Comparison of ENCODE assay signal across 9 mouse cellular contexts in the genomic region with DNA sequence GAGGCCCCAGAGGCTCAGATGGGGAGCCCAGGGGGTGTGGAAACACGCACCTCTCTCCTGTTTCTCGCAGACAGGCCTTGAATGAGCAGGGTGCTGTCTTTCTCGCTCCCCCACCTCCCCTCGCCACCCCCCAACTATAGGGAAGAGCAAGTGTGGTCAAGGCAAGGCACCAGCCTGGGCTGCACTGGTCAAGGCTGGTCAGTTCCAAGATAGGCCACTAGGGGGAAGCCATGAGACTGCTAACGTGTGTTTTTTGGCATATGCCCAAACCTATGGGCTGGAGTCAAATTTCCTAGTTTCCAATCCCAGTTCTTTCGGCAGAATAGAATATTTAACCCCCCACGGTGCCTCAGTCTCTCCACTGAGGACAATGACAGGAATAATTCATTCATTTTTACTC. TPM values are rescaled to one million over a fixed set of nuclear protein-coding genes. Genes with fewer than 3 reads are reported as not detected.
DNase-seq lines count a peak whose midpoint lies in the region; ATAC-seq and TF ChIP-seq lines count a peak whose summit lies in the region.
"Had no signal": no experiment of that assay in that cellular context is flagged by ENCODE, and none has a peak within 500 bp of the region (broad histone marks: within the 10 kb centered on the region; RNA-seq: fewer than 3 reads in every experiment).

No protein-coding gene starts in this region.

- no peak overlapping the region for H3K27ac ChIP-seq in intestine, embryonic 14.5 days (ENCODE audit: low read depth)
- no peak overlapping the region for H3K27ac ChIP-seq in intestine, embryonic 16.5 days (ENCODE audit: low read length)
- no peak overlapping the region for H3K27ac ChIP-seq in kidney, postnatal 0 days
- H3K27ac ChIP-seq: embryonic facial prominence, embryonic 13.5 days had no signal

- H3K36me3 ChIP-seq in intestine, embryonic 14.5 days (ENCODE audit: control insufficient read depth, insufficient read depth, low read length) = no peaks in the 10 kb centered on the region
- H3K36me3 ChIP-seq in intestine, embryonic 16.5 days (ENCODE audit: control insufficient read depth, insufficient read depth, low read length) = no peaks in the 10 kb centered on the region
- no peaks in the 10 kb centered on the region for H3K36me3 ChIP-seq in kidney, postnatal 0 days (ENCODE audit: insufficient read depth, low read length)
- H3K36me3 ChIP-seq: embryonic facial prominence, embryonic 13.5 days had no signal

- 0 out of 2 replicates have a peak, but pooled peaks have one; percentile 19 for ATAC-seq in intestine, embryonic 14.5 days (replicated peaks; ENCODE audit: low FRiP score, low TSS enrichment, low read depth)
- no peak; the same call in 1 of the 2 replicates for ATAC-seq in intestine, embryonic 16.5 days
- no peak for ATAC-seq in kidney, postnatal 0 days (replicated peaks; ENCODE audit: low FRiP score, low read depth)
- peak; percentile 39; the same call in 1 of the 2 replicates for ATAC-seq in neutrophil, adult 5-6 weeks (ENCODE audit: extremely low read depth, insufficient number of reproducible peaks, low FRiP score, poor library complexity, severe bottlenecking)

- H3K4me3 ChIP-seq in intestine, embryonic 14.5 days (ENCODE audit: low read depth, low read length) = no peak overlapping the region
- no peak overlapping the region for H3K4me3 ChIP-seq in intestine, embryonic 16.5 days (ENCODE audit: low read length)
- no peak overlapping the region for H3K4me3 ChIP-seq in kidney, postnatal 0 days (replicated peaks; ENCODE audit: low read depth, low read length)
- H3K4me3 ChIP-seq: embryonic facial prominence, embryonic 13.5 days had no signal

- no peak overlapping the region for H3K9ac ChIP-seq in intestine, embryonic 14.5 days (ENCODE audit: low read length)
- no peak overlapping the region for H3K9ac ChIP-seq in intestine, embryonic 16.5 days (ENCODE audit: low read depth, low read length)
- H3K9ac ChIP-seq in kidney, postnatal 0 days (ENCODE audit: low read depth, low read length) = no peak overlapping the region
- H3K9ac ChIP-seq: embryonic facial prominence, embryonic 13.5 days had no signal

- H3K4me1 ChIP-seq in intestine, embryonic 14.5 days (replicated peaks; ENCODE audit: control insufficient read depth, insufficient read depth, low read length) = no peaks in the 10 kb centered on the region; the same call in 1 of the 2 replicates
- H3K4me1 ChIP-seq in intestine, embryonic 16.5 days (ENCODE audit: control insufficient read depth, insufficient read depth, low read length) = no peaks in the 10 kb centered on the region
- H3K4me1 ChIP-seq in kidney, postnatal 0 days (replicated peaks; ENCODE audit: insufficient read depth, low read length) = no peaks in the 10 kb centered on the region

- H3K4me2 ChIP-seq in intestine, embryonic 14.5 days (ENCODE audit: low read length) = no peak overlapping the region
- no peak overlapping the region for H3K4me2 ChIP-seq in intestine, embryonic 16.5 days (ENCODE audit: low read depth, low read length)
- H3K4me2 ChIP-seq in kidney, postnatal 0 days (ENCODE audit: low read length) = no peak overlapping the region
- H3K4me2 ChIP-seq: embryonic facial prominence, embryonic 13.5 days had no signal

- peak; percentile 92 for DNase-seq in intestine, embryonic 14.5 days (ENCODE audit: low spot score)
- peak; percentile 89 to 95 for DNase-seq in cerebellum, postnatal 14 days
- DNase-seq in gastrocnemius, postnatal 36 days = peak; percentile 46 to 51
- peak; percentile 76 for DNase-seq in kidney, postnatal 0 days (ENCODE audit: low spot score)
- DNase-seq in liver = peak; percentile 71
- peak; percentile 50 for DNase-seq in testis, postnatal 14 days (ENCODE audit: low spot score)

- TF ChIP-seq CTCF in kidney, postnatal 0 days (IDR thresholded peaks at IDR 0.05; ENCODE audit: low read depth) = peak; percentile 95

- 4% methylated on average over 7 of the region's 7 CpGs for WGBS in intestine, embryonic 14.5 days
- WGBS in intestine, embryonic 16.5 days = 5% methylated on average over 7 of the region's 7 CpGs
- WGBS in kidney, postnatal 0 days = 2% methylated on average over 7 of the region's 7 CpGs

- no peaks in the 10 kb centered on the region for H3K27me3 ChIP-seq in intestine, embryonic 14.5 days (replicated peaks; ENCODE audit: control insufficient read depth, insufficient read depth, low read length)
- H3K27me3 ChIP-seq in intestine, embryonic 16.5 days (replicated peaks; ENCODE audit: control insufficient read depth, insufficient read depth, low read length) = no peaks in the 10 kb centered on the region
- no peaks in the 10 kb centered on the region for H3K27me3 ChIP-seq in kidney, postnatal 0 days (ENCODE audit: insufficient read depth, low read length)
- H3K27me3 ChIP-seq: embryonic facial prominence, embryonic 13.5 days had no signal

- no peaks in the 10 kb centered on the region for H3K9me3 ChIP-seq in intestine, embryonic 14.5 days (ENCODE audit: control insufficient read depth, low read length)
- no peaks in the 10 kb centered on the region for H3K9me3 ChIP-seq in intestine, embryonic 16.5 days (ENCODE audit: control insufficient read depth, low read length)
- H3K9me3 ChIP-seq in kidney, postnatal 0 days (replicated peaks; ENCODE audit: low read length) = no peaks in the 10 kb centered on the region
- H3K9me3 ChIP-seq: embryonic facial prominence, embryonic 13.5 days had no signal

- intact Hi-C loops in gastrocnemius, postnatal 36 days (cut with DNase I) = no loop called here

RNA-seq across cellular contexts. Expression of a gene that starts 12.3 kb away (rescaled TPM):
- not detected in 2 replicates for polyA plus RNA-seq in intestine, embryonic 14.5 days (2014; fragmentation: Nextera tagmentation; extraction: Ambion mirVana)
- not detected in 2 replicates for polyA plus RNA-seq in intestine, embryonic 16.5 days (2015; fragmentation: Nextera tagmentation; extraction: Ambion mirVana)
- total RNA-seq in gastrocnemius, postnatal 36 days (2021) = not detected
- not detected in 2 replicates for polyA plus RNA-seq in kidney, postnatal 0 days (2015; fragmentation: Nextera tagmentation; extraction: Ambion mirVana)
- not detected in 2 replicates for total RNA-seq in neutrophil, adult 5-6 weeks (2017)
- polyA plus RNA-seq: embryonic facial prominence, embryonic 13.5 days had no signal

RNA-seq across cellular contexts. Expression of a gene that starts 21.0 kb away (rescaled TPM):
- not detected in 2 replicates for polyA plus RNA-seq in intestine, embryonic 14.5 days (2014; fragmentation: Nextera tagmentation; extraction: Ambion mirVana)
- not detected in 2 replicates for polyA plus RNA-seq in intestine, embryonic 16.5 days (2015; fragmentation: Nextera tagmentation; extraction: Ambion mirVana)
- total RNA-seq in gastrocnemius, postnatal 36 days (2021) = not detected
- not detected in 2 replicates for polyA plus RNA-seq in kidney, postnatal 0 days (2015; fragmentation: Nextera tagmentation; extraction: Ambion mirVana)
- not detected in 2 replicates for total RNA-seq in neutrophil, adult 5-6 weeks (2017)
- polyA plus RNA-seq: embryonic facial prominence, embryonic 13.5 days had no signal

RNA-seq across cellular contexts. Expression of a gene that starts 57.8 kb away (rescaled TPM):
- polyA plus RNA-seq in intestine, embryonic 14.5 days (2014; fragmentation: Nextera tagmentation; extraction: Ambion mirVana) = not detected in 2 replicates
- not detected in 2 replicates for polyA plus RNA-seq in intestine, embryonic 16.5 days (2015; fragmentation: Nextera tagmentation; extraction: Ambion mirVana)
- not detected for total RNA-seq in gastrocnemius, postnatal 36 days (2021)
- polyA plus RNA-seq in kidney, postnatal 0 days (2015; fragmentation: Nextera tagmentation; extraction: Ambion mirVana) = not detected in 2 replicates
- total RNA-seq in neutrophil, adult 5-6 weeks (2017) = not detected in 2 replicates
- polyA plus RNA-seq: embryonic facial prominence, embryonic 13.5 days had no signal

Comparison
In these comparisons a context has a peak if more than half of its experiments do, and no peak if none do; other contexts are left out.
1. ATAC-seq: peak in intestine, embryonic 14.5 days (single experiment) and neutrophil, adult 5-6 weeks (single experiment); none in intestine, embryonic 16.5 days (single experiment) and kidney, postnatal 0 days (single experiment).
2. Peak in every context shown above with its lines, with median percentiles within 50 percentile points of each other: DNase-seq.